Mouse (Mus musculus) gonadal fat pad, adult 2 months (tissue): Measurements from ENCODE around the gene Ccndbp1. TPM values are rescaled to one million over a fixed set of nuclear protein-coding genes. Genes with fewer than 3 reads are reported as not detected.
"Not testable (repeated sequence)": the region's sequence is repeated elsewhere in the genome, so short reads cannot be mapped to it uniquely, and the experiment has no call there.

Experiments
- DNase-seq: peaks from one replicate; pipeline ENCODE4 v3.0.0-alpha.2; 2012; ENCODE audit warnings: low read depth
- polyA plus RNA-seq: library from polyadenylated mRNA; depleted of rRNA; stranded (reverse); fragments of >200 nt; gene quantifications from 2 replicates; pipeline ENCODE4 v1.2.3, GENCODE M21; 2012

Gene Ccndbp1
- polyA plus RNA-seq, 1 experiment, result 28.4 TPM

GRCm38 (mm10) chr2:120998863-120999262 lies 9.3 kb upstream of the Ccndbp1 start:
- DNase-seq, result no peak

- DNase-seq, result no peak
These were observed 4.6 kb upstream of the Ccndbp1 start for GRCm38 (mm10) chr2:121003586-121003985.

GRCm38 (mm10) chr2:121004018-121004811 lies 4.0 kb upstream of the Ccndbp1 start:
- no peak for DNase-seq

- no peak for DNase-seq
These were observed 1.2 kb upstream of the Ccndbp1 start for GRCm38 (mm10) chr2:121006986-121007385.

GRCm38 (mm10) chr2:121008664-121009007 lies 433 bp downstream of the Ccndbp1 start:
- DNase-seq, result no peak

GRCm38 (mm10) chr2:121009071-121009677 lies 971 bp downstream of the Ccndbp1 start:
- DNase-seq, result no peak

GRCm38 (mm10) chr2:121012676-121013075 lies 4.5 kb downstream of the Ccndbp1 start:
- DNase-seq, result no peak

GRCm38 (mm10) chr2:121015507-121015906 lies 7.3 kb downstream of the Ccndbp1 start:
- DNase-seq, result no peak

GRCm38 (mm10) chr2:121016226-121016625 lies 8.0 kb downstream of the Ccndbp1 start:
- DNase-seq, result no peak

- DNase-seq, result no peak
These were observed 8.9 kb downstream of the Ccndbp1 start for GRCm38 (mm10) chr2:121017151-121017550.

- no peak for DNase-seq
These were observed 14.7 kb downstream of the Ccndbp1 start for GRCm38 (mm10) chr2:121022918-121023317.

GRCm38 (mm10) chr2:121036733-121037341 lies 28.6 kb downstream of the Ccndbp1 start, which contains the start of gene Epb42:
Epb42 (minus strand) TSS chr2:121037072.
- no peak for DNase-seq

- not testable (repeated sequence) for DNase-seq
These were observed 30.6 kb downstream of the Ccndbp1 start for GRCm38 (mm10) chr2:121038851-121039250.

GRCm38 (mm10) chr2:121039382-121039781 lies 31.2 kb downstream of the Ccndbp1 start:
- no peak for DNase-seq

- DNase-seq, result no peak
These were observed 32.9 kb downstream of the Ccndbp1 start for GRCm38 (mm10) chr2:121041098-121041497.

- DNase-seq, result no peak
These were observed 37.5 kb downstream of the Ccndbp1 start for GRCm38 (mm10) chr2:121045653-121046052.

- DNase-seq, result no peak
These were observed 44.0 kb downstream of the Ccndbp1 start for GRCm38 (mm10) chr2:121052176-121052575.

- DNase-seq, result no peak
These were observed 45.9 kb downstream of the Ccndbp1 start for GRCm38 (mm10) chr2:121054060-121054459.

- no peak for DNase-seq
These were observed 47.7 kb downstream of the Ccndbp1 start for GRCm38 (mm10) chr2:121055915-121056314.

GRCm38 (mm10) chr2:121057997-121058396 lies 49.8 kb downstream of the Ccndbp1 start:
- DNase-seq, result no peak

GRCm38 (mm10) chr2:121061315-121061714 lies 53.1 kb downstream of the Ccndbp1 start:
- no peak for DNase-seq
